Mouse (Mus musculus) telencephalon, adult 2 months (tissue): ENCODE measurements around the gene Lzic.
"Not testable (repeated sequence)": the region's sequence is repeated elsewhere in the genome, so short reads cannot be mapped to it uniquely, and the experiment has no call there.

Experiments
- DNase-seq: peaks from one replicate; pipeline ENCODE4 v3.0.0-alpha.2; 2011; ENCODE audit warnings: low read depth, low spot score

Gene Lzic

GRCm38 (mm10) chr4:149485053-149485824 lies at the start of gene Lzic, which contains the start of gene Nmnat1:
TSS of gene Lzic (plus strand) at chr4:149485229.
TSS of gene Nmnat1 (minus strand) at chr4:149485202.
- peak; percentile 86 for DNase-seq

- DNase-seq, result no peak
These were observed 44.5 kb upstream of the Lzic start for GRCm38 (mm10) chr4:149440576-149440975.

GRCm38 (mm10) chr4:149442436-149442835 lies 42.6 kb upstream of the Lzic start:
- no peak for DNase-seq

- no peak for DNase-seq
These were observed 40.6 kb upstream of the Lzic start for GRCm38 (mm10) chr4:149444465-149444864.

- peak; percentile 92 for DNase-seq
These were observed 39.9 kb upstream of the Lzic start for GRCm38 (mm10) chr4:149444964-149445701.

GRCm38 (mm10) chr4:149445868-149446267 lies 39.2 kb upstream of the Lzic start:
- no peak for DNase-seq

GRCm38 (mm10) chr4:149446309-149446708 lies 38.7 kb upstream of the Lzic start:
- no peak for DNase-seq

GRCm38 (mm10) chr4:149450636-149451035 lies 34.4 kb upstream of the Lzic start:
- no peak for DNase-seq

GRCm38 (mm10) chr4:149453656-149454055 lies 31.4 kb upstream of the Lzic start:
- no peak for DNase-seq

GRCm38 (mm10) chr4:149454263-149454662 lies 30.8 kb upstream of the Lzic start:
- DNase-seq, result no peak

- no peak for DNase-seq
These were observed 30.1 kb upstream of the Lzic start, which contains the start of gene Rbp7 for GRCm38 (mm10) chr4:149454879-149455278. TSS of gene Rbp7 (minus strand) at chr4:149454978.

- DNase-seq, result not testable (repeated sequence)
These were observed 27.9 kb upstream of the Lzic start for GRCm38 (mm10) chr4:149457163-149457562.

GRCm38 (mm10) chr4:149457831-149458430 lies 27.1 kb upstream of the Lzic start:
- no peak for DNase-seq

GRCm38 (mm10) chr4:149458526-149458925 lies 26.5 kb upstream of the Lzic start:
- no peak for DNase-seq

- DNase-seq, result no peak
These were observed 25.6 kb upstream of the Lzic start for GRCm38 (mm10) chr4:149459425-149459824.

GRCm38 (mm10) chr4:149460475-149460874 lies 24.6 kb upstream of the Lzic start:
- not testable (repeated sequence) for DNase-seq

- no peak for DNase-seq
These were observed 23.3 kb upstream of the Lzic start for GRCm38 (mm10) chr4:149461579-149462304.

- no peak for DNase-seq
These were observed 22.6 kb upstream of the Lzic start for GRCm38 (mm10) chr4:149462305-149462971.

GRCm38 (mm10) chr4:149463435-149463950 lies 21.5 kb upstream of the Lzic start:
- no peak for DNase-seq

- DNase-seq, result no peak
These were observed 15.5 kb upstream of the Lzic start for GRCm38 (mm10) chr4:149469557-149469956.

GRCm38 (mm10) chr4:149475096-149475495 lies 9.9 kb upstream of the Lzic start:
- no peak for DNase-seq
